Comparison of ENCODE assay signal across 2 mouse cellular contexts in the genomic region with DNA sequence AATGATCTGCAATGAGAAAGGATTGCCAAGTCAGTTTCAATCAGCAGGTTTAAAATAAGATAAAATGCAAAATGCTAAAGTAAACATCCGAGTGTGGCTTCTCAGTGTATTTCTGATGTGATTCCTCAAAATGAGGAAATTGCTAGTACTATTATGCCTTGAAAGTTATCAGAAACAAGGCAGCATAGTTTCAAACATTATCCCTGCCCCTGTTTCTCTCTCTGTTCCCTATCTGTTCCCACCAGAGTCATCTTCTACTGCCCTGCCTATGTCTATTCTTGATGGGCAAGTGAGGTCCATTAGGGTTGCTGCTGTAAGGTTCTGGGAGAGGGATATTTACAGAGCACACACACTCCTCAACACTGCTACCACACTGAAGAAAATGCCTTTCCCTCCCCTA.
TF ChIP-seq lines count a peak whose summit lies in the region.

No protein-coding gene starts in this region.

TF ChIP-seq in CH12.LX, 34 proteins besides CTCF, POLR2A, EP300 and RAD21:
- no peak for TF ChIP-seq E2F4 (IDR thresholded peaks at IDR 0.05; ENCODE audit: insufficient replicate concordance, low read depth, low read length)
- TF ChIP-seq ELF1 (IDR thresholded peaks at IDR 0.05; ENCODE audit: low read depth, low read length): no peak
- no peak for TF ChIP-seq POLR2AphosphoS2 (IDR thresholded peaks at IDR 0.05; ENCODE audit: low read depth, low read length)
- TF ChIP-seq CHD2 (IDR thresholded peaks at IDR 0.05; ENCODE audit: low read length): no peak
- no peak for TF ChIP-seq NRF1 (IDR thresholded peaks at IDR 0.05; ENCODE audit: low read depth, low read length)
- TF ChIP-seq UBTF (IDR thresholded peaks at IDR 0.05; ENCODE audit: low read depth, low read length): no peak
- no peak for TF ChIP-seq KAT2A (IDR thresholded peaks at IDR 0.05; ENCODE audit: insufficient replicate concordance, low read length)
- no peak for TF ChIP-seq USF1 (IDR thresholded peaks at IDR 0.05; ENCODE audit: low read depth, low read length)
- TF ChIP-seq ETS1 (conservative IDR thresholded peaks at IDR 0.05; ENCODE audit: low read depth, low read length): no peak
- no peak for TF ChIP-seq RCOR1 (conservative IDR thresholded peaks at IDR 0.05; ENCODE audit: low read depth, low read length)
- TF ChIP-seq ZMIZ1 (IDR thresholded peaks at IDR 0.05; ENCODE audit: low read depth, low read length): no peak
- no peak for TF ChIP-seq SMC3 (IDR thresholded peaks at IDR 0.05; ENCODE audit: low read depth, low read length)
- no peak for TF ChIP-seq MAFK (IDR thresholded peaks at IDR 0.05; ENCODE audit: insufficient replicate concordance, low read length)
- no peak for TF ChIP-seq MXI1 (IDR thresholded peaks at IDR 0.05; ENCODE audit: low read depth, low read length)
- no peak for TF ChIP-seq TCF12 (IDR thresholded peaks at IDR 0.05; ENCODE audit: low read depth, low read length)
- TF ChIP-seq ZNF384 (IDR thresholded peaks at IDR 0.05; ENCODE audit: low read depth, low read length): no peak
- no peak for TF ChIP-seq ZC3H11A (IDR thresholded peaks at IDR 0.05; ENCODE audit: low read depth, low read length)

TF ChIP-seq in MEL, 35 proteins besides CTCF, POLR2A, EP300 and RAD21:
- TF ChIP-seq CHD2 (IDR thresholded peaks at IDR 0.05; ENCODE audit: low read length): no peak
- TF ChIP-seq MAFK (IDR thresholded peaks at IDR 0.05; ENCODE audit: borderline replicate concordance, low read depth, low read length): no peak
- TF ChIP-seq BHLHE40 (IDR thresholded peaks at IDR 0.05; ENCODE audit: borderline replicate concordance, low read depth, low read length): no peak
- TF ChIP-seq JUND (IDR thresholded peaks at IDR 0.05; ENCODE audit: low read depth, low read length): no peak
- 0 out of 2 replicates have a peak, but pooled peaks have one; percentile 37 for TF ChIP-seq ETS1 (IDR thresholded peaks at IDR 0.05; ENCODE audit: low read depth, low read length)
- TF ChIP-seq TAL1 (IDR thresholded peaks at IDR 0.05; ENCODE audit: low read length): peak; percentile 84
- TF ChIP-seq CHD1 (IDR thresholded peaks at IDR 0.05; ENCODE audit: low read depth, low read length): no peak
- TF ChIP-seq MEF2A (IDR thresholded peaks at IDR 0.05; ENCODE audit: extremely low read depth, insufficient replicate concordance, low read depth, low read length, poor library complexity, severe bottlenecking): no peak
- TF ChIP-seq UBTF (IDR thresholded peaks at IDR 0.05; ENCODE audit: borderline replicate concordance, insufficient read depth, low read depth, low read length): no peak
- TF ChIP-seq ZMIZ1 (IDR thresholded peaks at IDR 0.05; ENCODE audit: low read depth, low read length): no peak
- TF ChIP-seq MAX (IDR thresholded peaks at IDR 0.05; ENCODE audit: low read length): no peak
- TF ChIP-seq USF1 (IDR thresholded peaks at IDR 0.05; ENCODE audit: low read depth, low read length): no peak
- no peak for TF ChIP-seq TBP (IDR thresholded peaks at IDR 0.05; ENCODE audit: low read depth, low read length)
- TF ChIP-seq POLR2AphosphoS5 (IDR thresholded peaks at IDR 0.05; ENCODE audit: borderline replicate concordance, low read depth, low read length): no peak
- TF ChIP-seq HCFC1 (IDR thresholded peaks at IDR 0.05; ENCODE audit: low read depth, low read length): no peak
- peak; percentile 71 for TF ChIP-seq RCOR1 (IDR thresholded peaks at IDR 0.05; ENCODE audit: low read depth, low read length)
- no peak for TF ChIP-seq NELFE (IDR thresholded peaks at IDR 0.05; ENCODE audit: low read depth, low read length)
- TF ChIP-seq ZC3H11A (IDR thresholded peaks at IDR 0.05; ENCODE audit: low read depth, low read length): no peak
- TF ChIP-seq MAZ (IDR thresholded peaks at IDR 0.05; ENCODE audit: low read depth, low read length): no peak
- TF ChIP-seq ZNF384 (IDR thresholded peaks at IDR 0.05; ENCODE audit: low read depth, low read length): no peak
- TF ChIP-seq NRF1 (IDR thresholded peaks at IDR 0.05; ENCODE audit: insufficient read depth, low read depth, low read length, poor library complexity, severe bottlenecking): no peak
- no peak for TF ChIP-seq USF2 (IDR thresholded peaks at IDR 0.05; ENCODE audit: borderline replicate concordance in 1 of 2, insufficient read depth in 1 of 2, low read depth in 1 of 2, low read length in 2 of 2)
- TF ChIP-seq MYC (IDR thresholded peaks at IDR 0.05; ENCODE audit: low read depth, low read length): no peak
- TF ChIP-seq TCF12 (IDR thresholded peaks at IDR 0.05; ENCODE audit: low read depth, low read length): peak; percentile 81
- TF ChIP-seq SMC3 (IDR thresholded peaks at IDR 0.05; ENCODE audit: low read depth, low read length): peak; percentile 7; the same call in 1 of the 2 replicates
- no peak for TF ChIP-seq POLR2AphosphoS2 (IDR thresholded peaks at IDR 0.05; ENCODE audit: low read length)
- no peak for TF ChIP-seq ELF1 (IDR thresholded peaks at IDR 0.05; ENCODE audit: low read depth, low read length)
- TF ChIP-seq MYB (IDR thresholded peaks at IDR 0.05; ENCODE audit: low read depth, low read length): no peak
- 0 out of 2 replicates have a peak, but pooled peaks have one; percentile 28 for TF ChIP-seq SIN3A (IDR thresholded peaks at IDR 0.05; ENCODE audit: low read length)
- no peak for TF ChIP-seq KAT2A (conservative IDR thresholded peaks at IDR 0.05; ENCODE audit: low read depth, low read length)
- TF ChIP-seq E2F4 (IDR thresholded peaks at IDR 0.05; ENCODE audit: borderline replicate concordance, low read depth, low read length): no peak
- no peak for TF ChIP-seq ZKSCAN1 (IDR thresholded peaks at IDR 0.05; ENCODE audit: low read depth, low read length)
- TF ChIP-seq MXI1 (IDR thresholded peaks at IDR 0.05; ENCODE audit: low read depth, low read length): no peak
- no peak for TF ChIP-seq GABPA (IDR thresholded peaks at IDR 0.05; ENCODE audit: low read depth, low read length)
- TF ChIP-seq GATA1 (IDR thresholded peaks at IDR 0.05; ENCODE audit: low read depth, low read length): peak; percentile 89
